Mouse (Mus musculus): ENCODE measurements around the gene Abca15.

Gene Abca15

GRCm38 (mm10) chr7:120328087-120328793 is at the start of gene Abca15:
Gene Abca15, plus strand, starts transcription at chr7:120328670.
- WGBS = 69% methylated on average over 22 of the region's 22 CpGs

DNA sequence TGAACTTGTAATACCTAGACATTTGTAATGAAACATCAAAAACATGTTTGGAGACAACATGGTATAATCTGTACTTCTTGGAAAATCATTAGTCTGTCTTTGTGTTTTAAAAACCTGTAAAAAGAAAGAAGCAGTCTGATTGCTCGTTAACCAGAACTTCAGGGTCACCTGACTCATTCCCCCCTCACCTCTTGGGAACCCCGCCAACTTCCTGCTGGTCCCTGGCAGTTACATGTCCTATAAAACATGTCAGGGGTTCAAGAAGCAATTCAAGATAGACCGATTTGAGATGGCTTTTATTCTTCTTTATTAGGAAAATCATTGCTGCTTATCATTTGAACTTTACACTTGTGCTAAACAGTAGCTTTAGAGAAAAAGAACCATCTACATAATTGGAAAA is 43.2 kb upstream of the Abca15 start:
- whole genome bisulfite sequencing = 64% methylated on average over 3 of the region's 3 CpGs

DNA sequence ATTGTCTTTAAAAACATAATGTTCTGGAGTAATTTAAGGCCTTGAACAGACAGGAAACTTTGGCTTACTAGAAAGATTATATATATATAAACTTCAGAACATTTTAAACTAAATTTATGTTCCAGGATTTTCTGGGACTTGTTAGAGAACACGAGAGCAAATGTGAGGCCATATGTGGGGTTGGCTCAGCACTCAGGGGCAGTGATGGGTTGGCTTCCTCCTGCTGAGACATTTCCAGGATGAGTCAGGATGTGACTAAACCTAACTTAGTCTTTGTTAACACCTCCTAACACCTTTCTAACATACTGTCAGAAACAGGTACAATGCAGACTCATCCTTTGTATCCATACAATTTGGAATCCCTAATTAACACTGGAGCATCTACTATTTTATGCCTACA is 12.4 kb upstream of the Abca15 start:
- 41% methylated on average over 1 of the region's 1 CpGs for WGBS

DNA sequence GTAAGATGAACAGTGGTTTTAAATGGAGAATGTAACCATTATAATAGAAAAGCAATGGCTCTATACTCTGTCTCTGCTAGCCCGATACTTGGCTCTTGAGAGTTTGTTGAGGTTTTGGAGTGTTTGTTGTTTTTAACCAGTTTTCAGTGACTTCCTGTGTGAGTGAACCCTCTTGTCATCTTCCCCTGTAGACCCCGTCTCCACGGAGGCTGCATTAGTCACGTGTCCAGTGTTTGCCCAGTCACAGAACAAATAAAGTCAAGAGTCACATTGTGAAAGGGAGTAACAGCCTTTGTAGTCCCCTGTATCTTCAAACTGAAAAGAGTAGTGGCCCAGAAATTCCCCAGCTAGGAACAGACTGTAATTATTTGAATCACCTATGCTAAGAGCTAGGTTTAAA is 5.5 kb upstream of the Abca15 start:
- 62% methylated on average over 4 of the region's 4 CpGs for WGBS

GRCm38 (mm10) chr7:120325911-120326310 is 2.6 kb upstream of the Abca15 start:
- 84% methylated on average over 2 of the region's 2 CpGs for WGBS

GRCm38 (mm10) chr7:120327220-120328073 is 1.0 kb upstream of the Abca15 start:
- WGBS = 11% methylated on average over 22 of the region's 22 CpGs

DNA sequence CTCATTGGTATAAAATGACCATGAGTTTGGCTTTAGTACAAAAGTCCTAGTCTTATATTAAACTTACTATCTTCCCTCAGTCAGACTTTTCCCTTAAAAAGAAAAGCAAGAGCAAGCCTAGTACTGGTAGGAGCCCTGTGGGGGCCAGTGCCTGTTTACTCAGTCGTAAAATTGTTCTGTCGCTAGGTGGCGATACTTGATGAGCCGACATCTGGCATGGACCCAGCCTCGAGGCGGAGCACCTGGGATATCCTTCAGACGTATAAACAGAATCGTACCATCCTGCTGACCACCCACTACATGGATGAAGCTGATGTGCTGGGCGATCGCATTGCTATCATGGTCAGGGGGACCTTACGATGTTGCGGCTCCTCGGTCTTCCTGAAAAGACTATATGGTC is 32.7 kb downstream of the Abca15 start:
- 44% methylated on average over 13 of the region's 13 CpGs for WGBS

DNA sequence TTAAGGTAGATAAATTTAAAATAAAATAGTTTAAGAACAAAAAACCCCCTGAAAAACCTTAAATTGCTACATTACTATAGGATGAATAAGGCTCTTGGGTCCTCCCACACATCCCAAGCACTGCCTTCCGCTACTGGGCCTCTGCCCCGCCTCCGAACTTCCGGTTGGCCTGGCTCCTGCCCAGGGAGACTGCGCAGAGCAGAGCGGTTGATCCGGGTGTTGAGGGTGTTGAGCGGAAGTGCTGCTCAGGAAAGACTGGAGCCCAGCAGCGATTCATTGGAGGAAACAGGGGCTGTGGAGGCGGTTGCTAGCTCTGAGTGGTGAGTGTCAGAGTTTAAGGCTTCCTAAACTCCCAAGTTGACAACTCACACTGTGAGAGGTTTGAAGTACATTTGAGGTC is 81.0 kb downstream of the Abca15 start, which contains the start of gene Abca16:
Abca16 (plus strand) TSS at position 201 of the 400 bp plus-strand sequence.
- 75% methylated on average over 10 of the region's 10 CpGs for WGBS

GRCm38 (mm10) chr7:120412391-120412790 is 83.9 kb downstream of the Abca15 start:
- 80% methylated on average over 1 of the region's 1 CpGs for WGBS

GRCm38 (mm10) chr7:120426625-120427024 is 98.2 kb downstream of the Abca15 start:
- WGBS = 57% methylated on average over 3 of the region's 3 CpGs
